Mouse (Mus musculus) monocyte, adult 5-6 weeks (primary cell): ENCODE results near the gene Gm10750. TPM values are rescaled to one million over a fixed set of nuclear protein-coding genes. Genes with fewer than 3 reads are reported as not detected.
"Not testable (repeated sequence)": the region's sequence is repeated elsewhere in the genome, so short reads cannot be mapped to it uniquely, and the experiment has no call there.

Experiments
- ATAC-seq: fragments of 153-309, 156-312 bp; replicated peaks from 2 replicates; pipeline ENCODE4 v1.8.0; 2017; ENCODE audit warnings: mild to moderate bottlenecking; ENCODE audit not compliant: low TSS enrichment, insufficient number of reproducible peaks, severe bottlenecking, poor library complexity, low FRiP score
- total RNA-seq: library from RNA; stranded (forward); fragments of 200-1000, 200-491, 200-594 nt; gene quantifications from 3 replicates; pipeline ENCODE4 v1.2.3, GENCODE M21; 2017

Gm10750 gene
- total RNA-seq: not detected in 3 replicates

- not testable (repeated sequence) for ATAC-seq
Measured at GRCm38 (mm10) chr2:149017137-149017536, at the start of gene Gm10750. TSS of gene Gm10750 (minus strand) at chr2:149017237.

DNA sequence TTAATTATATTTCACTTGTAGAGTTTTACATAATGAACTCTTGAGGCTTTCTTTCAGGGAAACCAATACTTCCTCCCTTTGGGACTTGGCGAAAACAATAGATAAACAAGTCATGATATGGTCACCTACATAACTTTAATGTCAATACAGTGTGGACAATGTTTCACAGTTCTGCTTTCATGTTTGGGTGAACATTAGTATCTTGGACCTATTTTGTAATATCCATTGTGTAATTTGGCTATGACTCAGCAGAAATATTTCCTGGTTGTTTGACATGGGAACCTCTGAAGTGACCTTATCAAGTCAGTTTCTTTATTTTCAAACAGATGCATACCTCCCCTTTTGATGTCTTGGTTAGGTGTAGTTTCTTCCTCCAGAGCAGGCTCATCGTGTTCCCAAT lies 12.2 kb downstream of the Gm10750 start:
- no peak for ATAC-seq

DNA sequence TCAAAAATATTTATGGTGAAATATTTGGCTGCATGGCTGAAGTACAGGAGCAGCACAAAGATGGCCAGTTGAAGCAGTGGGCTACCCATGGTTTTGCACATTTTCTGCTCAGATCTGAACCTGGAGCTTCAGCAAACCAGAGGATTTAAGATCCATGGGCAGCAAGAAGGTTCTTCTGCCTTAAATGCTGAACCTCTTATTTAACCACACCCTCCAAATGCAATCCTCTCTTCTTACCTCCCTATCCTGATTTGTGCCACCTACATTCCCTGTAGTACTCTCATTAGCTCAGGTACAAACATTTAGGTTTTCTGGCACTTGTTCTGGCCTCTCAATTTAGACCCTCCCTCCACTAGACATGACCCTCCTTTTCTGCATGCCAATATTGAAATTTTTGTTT lies 13.9 kb downstream of the Gm10750 start, which contains the start of gene Gm1330:
Gm1330 (minus strand) TSS at position 101 of the 400 bp plus-strand sequence.
- no peak for ATAC-seq

- ATAC-seq: no peak
Measured at GRCm38 (mm10) chr2:148995133-148995532, 21.9 kb downstream of the Gm10750 start.

Other genes with a start within 250 kb of the Gm10750 start
- not detected in 3 replicates for gene Cst11, start 245.7 kb downstream of the Gm10750 start, total RNA-seq
- not detected in 3 replicates for gene 8030411F24Rik, start 235.2 kb downstream of the Gm10750 start, total RNA-seq
- not detected in 3 replicates for gene Cst12, start 227.9 kb downstream of the Gm10750 start, total RNA-seq
- 0.87 TPM in 1 of 3 replicates, not detected in the others for gene Cst8, start 218.5 kb downstream of the Gm10750 start, total RNA-seq
- 1.6 TPM in 1 of 3 replicates, not detected in the others for gene Cst13, start 197.2 kb downstream of the Gm10750 start, total RNA-seq
- not detected in 3 replicates for gene Cst9, start 182.1 kb downstream of the Gm10750 start, total RNA-seq
- gene 9230104L09Rik, start 152.2 kb downstream of the Gm10750 start, total RNA-seq: not detected in 3 replicates
- 977 to 1,560 TPM (median 1,517 TPM) in 3 replicates for gene Cst3, start 141.5 kb downstream of the Gm10750 start, total RNA-seq
- not detected in 3 replicates for gene Gm1330, start 14.0 kb downstream of the Gm10750 start, total RNA-seq